Mouse (Mus musculus) spleen, adult 12 weeks (tissue): ENCODE measurements around the gene Prrc2a.

Experiments
- DNase-seq: peaks from one replicate; pipeline ENCODE4 v3.0.0; 2022; ENCODE audit warnings: low spot score

Gene Prrc2a

DNA sequence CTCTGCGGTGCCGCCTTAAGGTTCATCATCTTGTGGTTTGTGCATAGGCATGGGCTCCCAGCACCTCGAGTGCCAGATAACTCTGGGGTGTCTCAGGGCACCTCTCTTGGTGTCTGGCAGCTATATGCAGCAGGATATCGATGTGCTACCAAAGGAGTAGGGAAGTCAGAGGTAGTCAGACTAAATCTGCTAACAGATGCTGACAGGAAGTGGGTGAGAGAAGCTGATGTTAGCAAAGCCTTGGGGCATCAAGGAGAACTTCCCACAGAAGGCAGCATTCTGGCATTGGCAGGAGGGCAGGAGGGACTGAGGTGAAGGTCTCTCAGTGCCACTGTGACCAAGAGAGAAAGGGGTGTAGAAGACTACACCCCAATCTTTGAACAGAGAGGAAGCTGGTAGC is 25.4 kb upstream of the Prrc2a start:
- no peak for DNase-seq

DNA sequence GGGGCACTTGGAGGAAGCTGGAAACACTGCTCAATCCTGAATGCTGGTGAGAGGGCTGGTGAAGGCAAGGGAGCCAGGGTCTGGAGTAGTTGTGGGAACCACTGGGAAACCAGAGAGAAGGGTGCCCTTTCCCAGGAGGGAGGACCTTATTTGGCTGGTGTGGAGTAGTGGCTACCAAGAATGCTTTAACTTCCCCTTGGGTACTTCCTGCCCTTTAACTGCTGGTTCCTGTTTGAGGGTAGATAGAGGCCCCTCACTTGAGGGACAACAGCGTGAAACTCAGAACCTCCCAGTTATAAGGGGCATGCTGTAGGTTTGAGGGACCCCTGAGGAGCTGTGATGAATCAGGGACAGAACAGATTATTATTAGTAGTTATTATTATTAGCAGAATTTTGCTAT is 24.5 kb upstream of the Prrc2a start:
- no peak for DNase-seq

DNA sequence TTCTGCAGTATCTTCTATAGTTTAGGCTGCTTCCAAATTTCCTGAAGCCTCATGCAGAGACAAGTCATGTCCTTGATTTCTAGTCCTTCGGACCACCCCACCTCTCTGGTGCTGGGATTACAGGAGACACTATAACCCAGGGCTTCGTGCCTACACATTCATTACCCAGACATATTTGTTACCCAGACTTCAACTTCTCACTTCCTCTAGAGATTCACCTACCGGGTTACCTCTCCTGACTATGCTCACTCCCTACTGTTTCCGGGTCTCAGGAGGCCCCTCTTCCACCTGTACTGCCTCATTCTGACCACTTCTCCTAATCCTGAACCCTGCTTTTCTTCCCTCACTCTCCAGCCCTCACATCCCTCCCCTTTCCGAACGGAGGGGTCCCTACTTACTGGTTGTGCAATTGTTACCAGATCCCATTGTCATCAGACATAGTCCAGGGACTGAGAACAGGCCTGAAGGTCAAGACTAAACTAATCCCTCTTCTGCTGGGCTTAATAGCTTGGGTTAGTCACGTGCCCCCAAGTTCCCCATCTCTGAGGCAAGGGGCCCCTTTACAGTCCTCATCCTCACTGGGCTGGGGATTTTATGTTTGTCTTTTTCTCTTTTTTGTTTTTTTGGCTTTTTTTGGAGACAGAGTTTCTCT is 23.4 kb upstream of the Prrc2a start, which contains the start of gene Lst1:
Gene Lst1, minus strand, starts transcription at position 481 of the 652 bp plus-strand sequence.
- DNase-seq, result no peak

DNA sequence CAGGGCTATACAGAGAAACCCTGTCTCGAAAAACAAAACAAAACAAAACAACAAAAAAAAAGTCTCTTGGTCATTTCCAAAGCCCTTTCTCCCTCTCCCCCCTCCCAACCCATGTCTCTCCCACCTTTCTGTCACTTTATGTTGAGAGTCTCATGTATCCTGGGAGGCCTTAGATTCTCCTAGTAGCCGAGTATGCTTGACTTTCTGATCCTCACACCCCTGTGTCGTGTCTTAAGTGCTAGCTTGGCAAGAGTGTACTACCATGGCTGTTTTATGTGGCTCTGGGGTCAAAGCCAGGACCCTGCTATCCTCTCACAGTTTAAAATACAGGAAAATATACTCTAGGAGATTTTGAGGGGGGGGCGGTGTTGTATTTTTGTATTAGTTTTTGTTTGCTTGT is 22.6 kb upstream of the Prrc2a start:
- DNase-seq, result no peak

DNA sequence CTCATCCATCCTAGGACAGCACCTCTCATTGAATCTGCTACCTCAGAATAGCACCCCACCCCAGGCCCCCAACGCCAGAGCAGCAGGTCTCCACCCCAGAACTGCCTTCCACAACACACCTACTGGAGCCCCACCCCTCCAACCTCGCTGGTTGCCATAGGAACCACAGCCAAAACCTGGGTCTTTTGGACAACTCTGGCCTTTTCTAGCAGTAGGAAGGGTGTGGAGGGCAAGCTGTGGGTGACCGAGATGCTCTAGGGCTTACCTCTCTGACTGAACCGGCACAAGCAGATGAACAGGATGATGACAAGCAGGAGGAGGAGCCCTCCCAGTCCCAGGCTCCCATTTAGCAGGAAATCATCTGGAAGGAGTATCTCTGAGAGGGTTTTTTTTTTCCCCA is 22.0 kb upstream of the Prrc2a start:
- DNase-seq, result peak; percentile 42

DNA sequence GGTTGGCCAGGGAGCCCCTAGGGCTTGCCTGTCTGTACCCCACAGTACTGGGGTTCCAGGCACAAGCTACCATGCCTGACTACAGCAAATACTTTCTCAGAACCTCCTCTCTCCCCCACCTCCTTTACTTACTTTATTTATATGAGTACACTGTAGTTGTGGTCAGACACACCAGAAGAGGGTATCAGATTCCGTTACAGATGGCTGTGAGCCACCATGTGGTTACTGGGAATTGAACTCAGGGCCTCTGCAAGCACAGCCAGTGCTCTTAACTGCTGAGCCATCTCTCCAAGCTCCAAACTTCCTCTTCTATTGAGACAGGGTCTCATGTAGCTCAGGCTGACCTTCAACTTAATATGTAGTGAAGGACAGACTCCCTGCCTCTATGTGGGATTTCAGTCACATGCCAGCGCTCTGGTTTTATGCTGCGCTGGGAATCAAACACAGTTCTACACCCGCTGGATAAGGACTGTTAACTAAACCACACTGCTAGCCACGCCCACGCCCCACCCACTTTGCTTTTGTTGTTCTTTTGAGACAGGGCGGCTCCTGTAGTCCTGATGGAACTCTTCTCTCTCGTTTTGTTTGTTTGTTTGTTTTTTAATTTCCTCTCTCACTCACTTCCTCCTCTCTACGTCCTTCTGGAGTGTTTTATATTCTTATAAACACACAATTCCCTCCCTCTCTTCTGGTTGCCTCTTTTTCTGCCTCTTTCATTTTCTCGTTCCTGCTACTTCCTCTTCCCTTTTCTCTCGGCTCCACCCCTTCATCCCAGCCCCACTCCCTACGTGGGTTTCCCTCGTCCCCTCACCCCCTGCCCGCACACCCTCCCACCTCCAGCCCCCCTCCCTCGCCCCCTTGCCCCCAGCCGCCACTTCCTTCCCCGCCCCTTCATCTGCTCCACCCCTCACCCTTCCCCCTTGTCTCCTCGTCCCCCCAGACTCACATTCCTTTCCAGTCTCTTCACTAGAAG is 21.2 kb upstream of the Prrc2a start:
- peak; percentile 61 for DNase-seq

DNA sequence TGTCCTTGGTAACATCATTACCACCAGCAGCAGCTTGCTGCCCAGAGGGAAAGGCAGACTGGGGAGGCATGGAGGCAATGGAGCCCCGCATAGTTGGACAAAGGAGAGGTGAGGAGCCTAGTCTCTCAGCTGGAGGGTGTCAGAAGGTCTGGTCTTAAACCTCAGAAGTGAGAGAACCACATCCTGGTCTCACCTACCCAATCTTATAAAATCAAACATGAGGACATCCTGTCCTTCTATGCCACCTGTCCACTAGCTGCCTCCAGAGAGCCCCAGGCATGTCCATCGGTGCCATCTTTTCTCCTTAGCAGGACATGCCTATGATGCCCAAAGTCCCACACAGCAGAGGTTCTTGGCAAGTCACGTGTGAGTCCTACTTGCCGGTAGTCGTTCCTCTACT is 15.4 kb upstream of the Prrc2a start:
- DNase-seq, result no peak

DNA sequence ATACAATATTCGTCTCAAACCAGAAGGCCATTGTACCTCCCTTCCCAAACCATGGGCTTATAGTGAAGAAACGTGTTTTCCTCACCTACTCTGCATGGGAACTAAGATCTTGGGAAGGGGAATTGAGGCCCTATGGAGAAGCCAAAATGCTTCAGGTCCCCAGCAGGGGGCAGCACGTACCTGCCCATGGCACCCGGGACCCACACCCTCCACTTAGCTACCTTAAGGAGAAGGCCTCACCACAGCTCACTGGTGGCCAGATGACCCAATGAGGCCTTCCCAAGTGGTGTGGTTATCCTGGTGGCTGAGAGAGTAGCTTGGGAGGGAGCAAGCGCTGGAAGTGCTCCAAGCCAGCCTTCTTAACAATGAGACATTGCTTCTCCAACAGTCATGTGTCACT is 13.8 kb upstream of the Prrc2a start:
- peak; percentile 60 for DNase-seq

DNA sequence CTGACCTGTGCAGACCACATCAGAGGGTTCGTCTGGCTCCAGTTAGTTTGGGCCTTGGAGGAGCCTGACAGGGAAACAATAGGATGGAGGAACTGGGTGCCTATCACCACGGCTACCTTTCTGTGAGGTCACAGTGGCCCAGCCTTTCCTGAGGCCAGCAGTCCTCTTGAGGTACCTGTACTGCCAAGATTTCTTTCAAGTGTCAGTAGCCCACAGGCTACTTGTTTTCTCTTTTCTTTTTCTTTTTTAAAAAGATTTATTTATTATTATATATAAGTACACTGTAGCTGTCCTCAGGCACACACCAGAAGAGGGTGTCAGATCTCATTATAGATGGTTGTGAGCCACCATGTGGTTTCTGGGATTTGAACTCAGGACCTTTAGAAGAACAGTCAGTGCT is 11.3 kb upstream of the Prrc2a start, which contains the start of gene Aif1:
Gene Aif1, minus strand, starts transcription at position 101 of the 400 bp plus-strand sequence.
- DNase-seq, result no peak

DNA sequence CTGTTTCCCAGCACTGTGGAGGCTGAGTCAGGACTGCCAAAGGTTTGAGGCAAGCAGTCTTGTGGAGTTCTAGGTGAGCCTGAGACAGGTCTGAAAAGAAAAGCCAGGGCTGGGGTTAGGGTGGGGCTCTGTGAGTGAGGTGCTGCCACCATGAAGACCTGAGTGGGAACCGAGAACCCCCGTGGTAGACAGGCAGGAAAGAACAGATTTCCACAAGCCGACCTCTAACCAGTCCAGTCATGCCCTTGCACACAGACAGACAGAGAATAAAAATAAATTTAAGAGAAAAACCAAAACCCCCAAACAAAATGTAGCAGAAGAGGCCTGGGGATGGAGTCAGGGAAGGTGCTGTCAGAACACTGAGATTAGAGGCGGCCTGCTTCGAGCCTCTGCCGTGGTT is 10.7 kb upstream of the Prrc2a start:
- no peak for DNase-seq

DNA sequence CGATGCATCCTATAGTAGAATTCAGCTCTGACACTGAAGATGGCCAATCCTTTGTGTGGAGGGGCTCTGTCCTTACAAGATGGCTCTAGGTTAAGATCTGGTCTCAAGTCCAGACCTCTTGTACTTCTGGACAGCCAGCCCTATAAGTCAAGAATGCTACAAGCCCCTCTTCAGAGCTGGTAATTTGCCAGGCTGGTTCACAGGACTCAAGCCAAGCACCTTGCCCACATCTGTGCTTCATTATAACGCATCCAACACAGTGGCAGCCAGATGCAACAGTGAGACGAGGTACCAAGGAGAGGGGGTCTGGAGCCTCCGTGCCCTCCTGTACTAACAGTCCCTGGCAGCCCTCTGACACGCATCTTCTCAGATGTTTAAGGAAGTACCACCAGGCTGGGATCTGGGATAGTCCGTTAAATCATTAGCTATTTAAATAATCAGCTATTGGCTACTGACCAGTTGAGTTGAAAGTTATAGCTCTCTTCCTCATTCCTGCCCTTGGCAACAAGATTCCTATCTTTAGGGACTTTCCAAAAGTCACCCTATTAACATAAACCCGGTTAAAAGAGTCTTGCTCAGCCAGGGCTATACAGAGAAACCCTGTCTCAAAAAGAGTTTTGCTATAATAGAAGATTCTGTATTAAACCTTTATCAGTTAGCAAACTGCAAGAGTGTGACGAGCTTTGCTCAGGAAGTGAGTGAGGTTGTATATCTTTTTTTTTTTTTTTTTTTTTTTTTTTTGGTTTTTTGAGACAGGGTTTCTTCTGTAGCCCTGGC is 9.7 kb upstream of the Prrc2a start:
- DNase-seq, result no peak

DNA sequence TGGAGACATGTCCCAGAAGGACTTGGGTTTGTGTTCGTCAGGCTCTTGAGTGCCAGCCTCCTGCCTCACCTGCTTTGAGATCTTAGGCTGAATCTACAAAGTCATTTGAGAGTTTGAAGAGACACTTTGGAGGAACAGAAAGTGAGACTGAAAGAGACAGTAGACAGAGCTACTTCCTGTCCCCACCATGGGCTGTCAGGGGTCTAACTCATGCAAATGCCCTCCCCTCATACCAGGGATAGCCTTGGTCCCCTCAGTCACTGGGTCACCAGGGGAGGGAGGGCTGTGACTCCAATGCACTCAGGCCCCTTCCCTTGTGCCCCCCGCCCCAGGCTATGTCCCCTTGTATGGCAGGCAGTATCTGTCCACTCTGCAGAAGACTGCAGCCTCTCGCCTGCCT is 8.6 kb upstream of the Prrc2a start:
- DNase-seq, result no peak

DNA sequence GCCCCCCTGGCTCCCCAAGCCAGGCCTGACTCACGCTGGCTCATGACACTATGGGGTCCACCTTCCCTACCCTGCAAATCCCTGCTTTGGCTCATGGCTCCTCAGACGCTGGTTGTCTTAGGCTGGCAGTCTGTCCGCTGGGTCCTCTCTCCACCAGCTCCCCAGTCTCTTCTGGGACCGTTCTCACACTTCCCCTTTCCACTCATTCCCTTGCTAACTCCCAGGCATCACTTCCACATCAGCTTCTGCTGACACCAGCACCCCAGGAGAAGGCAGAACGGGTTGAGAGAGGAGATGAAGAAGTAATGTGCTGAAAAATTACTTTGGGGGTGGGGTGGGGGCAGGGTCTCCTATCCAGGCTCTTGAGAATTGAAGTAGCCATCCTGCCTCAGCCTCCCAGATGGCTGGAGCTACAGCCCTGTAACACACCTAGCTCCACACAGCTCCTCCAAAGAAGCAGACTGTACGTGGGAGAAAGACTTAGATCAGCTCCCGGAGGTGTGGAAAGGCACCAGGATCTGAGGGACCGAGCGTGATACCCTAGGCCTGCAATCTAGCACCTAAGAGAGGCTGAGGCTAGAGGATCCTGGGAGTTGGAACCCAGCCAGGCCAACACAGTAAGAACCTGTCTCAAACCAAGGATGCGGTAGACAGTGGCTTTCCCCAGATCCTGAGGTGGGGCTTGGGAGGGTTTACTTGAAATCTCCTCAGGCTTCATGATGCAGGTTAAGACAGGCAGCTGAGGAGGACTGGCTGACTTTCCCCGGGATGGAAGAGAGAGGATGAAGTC is 7.9 kb upstream of the Prrc2a start:
- no peak for DNase-seq

DNA sequence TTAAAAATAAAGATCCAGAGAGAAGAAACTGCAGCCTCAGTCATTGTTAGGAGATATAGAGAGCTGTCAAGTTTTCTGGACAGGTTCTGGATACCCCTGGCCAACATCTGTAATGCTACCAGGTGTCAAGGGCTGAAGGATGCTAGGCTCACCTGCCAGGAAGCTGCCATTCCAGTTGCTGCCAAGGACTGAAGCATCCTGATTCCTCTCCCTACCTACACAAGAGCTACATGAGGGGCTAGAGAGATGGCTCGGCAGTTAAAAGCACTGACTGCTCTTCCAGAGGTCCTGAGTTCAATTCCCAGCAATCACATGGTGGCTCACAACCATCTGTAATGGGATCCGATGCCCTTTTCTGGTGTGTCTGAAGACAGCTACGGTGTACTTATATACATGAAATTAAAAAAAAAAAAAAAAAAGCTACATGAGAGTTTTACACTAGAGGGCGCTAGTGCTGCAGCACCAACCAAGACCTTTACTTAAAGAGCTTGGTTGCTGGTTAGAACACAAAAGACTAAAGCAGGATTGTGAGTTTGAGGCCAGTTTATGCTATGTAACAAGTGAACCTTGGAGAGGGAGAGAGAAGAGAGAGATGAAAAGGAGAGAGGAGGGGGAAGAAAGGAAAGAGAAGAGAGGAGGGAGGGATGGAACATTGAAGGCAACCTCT is 4.0 kb upstream of the Prrc2a start:
- DNase-seq, result no peak

DNA sequence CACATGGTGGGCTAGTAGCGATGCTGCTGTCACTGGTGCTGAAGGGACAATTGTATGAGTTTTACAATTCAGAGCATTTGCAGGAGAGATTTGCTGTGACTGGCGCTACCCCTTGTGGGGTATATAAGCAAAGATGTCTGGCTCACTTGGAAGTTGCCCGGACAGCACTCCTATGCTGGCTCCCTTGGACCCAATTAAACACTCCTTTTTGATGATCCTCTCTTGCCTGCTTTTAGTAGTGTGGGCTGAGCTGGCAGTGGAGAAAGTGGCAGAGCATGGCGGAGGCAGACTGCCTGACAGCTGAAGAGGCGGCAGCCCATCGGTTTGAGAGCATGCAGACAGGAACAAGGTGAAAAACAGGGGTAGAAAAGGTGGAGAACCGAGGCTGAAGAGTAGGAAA is 3.1 kb upstream of the Prrc2a start:
- no peak for DNase-seq

DNA sequence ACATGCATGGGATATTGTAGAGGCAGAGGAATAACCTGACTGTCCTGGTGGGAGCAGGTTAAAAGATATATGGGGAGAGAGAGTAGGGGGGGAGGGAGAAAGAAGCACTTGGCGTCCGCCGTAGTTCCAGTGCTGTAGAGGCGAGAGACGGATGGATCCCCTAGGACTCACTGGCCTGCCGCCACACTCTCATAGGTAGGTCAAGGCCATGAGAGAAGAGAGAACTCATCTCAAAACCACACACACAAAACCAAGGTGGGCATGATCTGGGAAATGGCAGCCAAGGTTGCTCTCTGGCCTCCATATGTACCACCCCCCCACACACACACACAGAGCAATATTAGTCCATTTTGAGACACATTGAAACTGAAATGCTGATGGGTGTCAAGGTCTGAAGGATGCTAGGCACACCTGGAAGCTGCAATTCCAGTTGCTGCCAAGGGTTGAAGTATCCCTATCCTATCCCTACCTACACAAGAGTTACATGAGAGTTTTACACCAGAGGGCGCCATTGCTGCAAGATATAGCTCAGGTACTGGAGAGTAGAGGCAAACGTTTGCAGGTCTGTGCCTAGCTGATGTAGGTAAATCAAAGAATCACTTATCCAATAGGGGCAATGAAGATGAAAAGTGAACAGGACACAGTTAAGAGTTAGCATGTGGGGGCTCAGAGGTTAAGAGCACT is 1.8 kb upstream of the Prrc2a start:
- DNase-seq, result peak; percentile 45

DNA sequence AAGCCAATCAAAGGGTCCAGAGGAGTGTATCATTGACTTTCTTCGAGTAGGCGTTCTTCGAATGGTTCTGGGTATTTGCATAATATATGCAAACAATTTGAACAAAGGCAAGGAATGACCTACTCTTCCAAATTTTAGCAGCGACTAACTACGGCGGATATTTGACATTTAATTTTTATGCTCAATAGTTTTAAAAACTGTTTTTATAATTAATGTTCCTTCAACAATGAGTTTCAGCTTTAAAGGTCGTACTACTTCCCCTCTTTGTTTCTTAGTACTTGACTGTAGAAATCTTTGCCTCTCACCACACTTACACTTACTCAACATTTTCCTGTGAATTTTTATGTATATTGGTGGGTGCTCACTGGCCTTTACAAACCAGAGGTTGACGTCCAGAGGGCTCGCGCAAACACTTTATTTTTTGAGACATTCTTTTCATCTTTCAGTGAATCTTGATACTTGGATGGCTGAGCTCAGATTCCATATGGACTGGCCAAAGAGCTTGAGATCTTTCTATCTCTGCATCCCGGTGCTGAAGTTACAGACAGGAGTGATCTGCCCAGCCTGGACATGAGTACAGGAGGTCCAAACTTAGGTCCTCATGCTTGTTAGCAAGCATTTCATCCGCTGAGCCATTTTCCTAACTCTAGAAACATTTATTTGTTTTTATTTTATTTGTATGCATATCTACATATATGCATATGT is 906 bp upstream of the Prrc2a start:
- no peak for DNase-seq

DNA sequence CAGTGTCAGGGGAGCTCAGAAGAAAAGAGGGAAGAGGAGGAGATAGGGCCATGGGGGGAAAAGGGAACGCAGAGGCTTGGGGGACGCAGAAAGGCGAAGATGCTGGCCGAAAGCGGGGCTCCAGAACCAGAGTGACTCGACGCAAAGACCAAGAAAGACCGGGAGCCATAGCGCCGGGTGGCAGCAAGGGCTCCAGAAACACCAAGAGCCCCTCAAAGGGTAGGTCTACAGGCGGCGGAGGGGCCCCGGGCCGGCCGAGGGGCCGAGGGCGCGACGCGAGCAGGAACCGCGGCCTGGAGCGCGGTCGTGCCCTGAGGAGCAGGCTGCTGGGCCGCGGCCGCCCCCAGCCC is 504 bp downstream of the Prrc2a start:
- no peak for DNase-seq

DNA sequence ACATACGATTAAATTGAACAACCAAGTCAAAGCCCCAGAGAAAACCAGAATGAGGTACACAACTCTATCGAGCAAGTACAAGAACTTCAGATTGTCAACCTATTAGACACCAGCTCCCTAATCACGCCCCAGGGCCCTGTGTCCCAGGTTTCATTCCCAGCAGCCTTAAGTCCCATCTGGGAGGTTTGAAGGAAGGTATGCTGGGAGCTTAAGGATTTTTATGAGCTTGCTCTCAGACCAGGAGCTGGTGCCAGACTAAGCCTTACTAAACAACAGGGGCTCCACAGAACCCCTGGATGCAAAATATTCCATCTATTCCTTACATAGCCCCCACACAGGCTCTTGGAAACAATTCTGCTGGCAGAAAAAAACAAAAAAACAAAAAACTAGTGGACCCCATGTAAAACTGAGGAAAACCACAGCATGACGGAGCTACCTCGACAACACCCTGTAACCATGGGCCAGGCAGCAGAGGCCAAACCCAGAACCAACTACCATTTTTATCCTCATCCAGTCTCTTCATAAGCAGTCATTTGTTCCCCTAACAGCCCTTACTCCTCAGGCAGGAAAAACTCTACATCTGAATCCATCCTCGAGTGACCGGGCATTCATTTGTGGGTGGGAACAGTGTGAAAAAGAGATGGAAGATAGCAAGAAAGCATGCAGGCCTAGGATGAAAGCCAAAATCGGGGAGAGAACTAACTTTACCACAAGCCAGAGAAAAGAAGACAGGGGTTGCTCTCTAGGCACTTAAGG is 1.2 kb downstream of the Prrc2a start:
- no peak for DNase-seq
